In the genomic region with DNA sequence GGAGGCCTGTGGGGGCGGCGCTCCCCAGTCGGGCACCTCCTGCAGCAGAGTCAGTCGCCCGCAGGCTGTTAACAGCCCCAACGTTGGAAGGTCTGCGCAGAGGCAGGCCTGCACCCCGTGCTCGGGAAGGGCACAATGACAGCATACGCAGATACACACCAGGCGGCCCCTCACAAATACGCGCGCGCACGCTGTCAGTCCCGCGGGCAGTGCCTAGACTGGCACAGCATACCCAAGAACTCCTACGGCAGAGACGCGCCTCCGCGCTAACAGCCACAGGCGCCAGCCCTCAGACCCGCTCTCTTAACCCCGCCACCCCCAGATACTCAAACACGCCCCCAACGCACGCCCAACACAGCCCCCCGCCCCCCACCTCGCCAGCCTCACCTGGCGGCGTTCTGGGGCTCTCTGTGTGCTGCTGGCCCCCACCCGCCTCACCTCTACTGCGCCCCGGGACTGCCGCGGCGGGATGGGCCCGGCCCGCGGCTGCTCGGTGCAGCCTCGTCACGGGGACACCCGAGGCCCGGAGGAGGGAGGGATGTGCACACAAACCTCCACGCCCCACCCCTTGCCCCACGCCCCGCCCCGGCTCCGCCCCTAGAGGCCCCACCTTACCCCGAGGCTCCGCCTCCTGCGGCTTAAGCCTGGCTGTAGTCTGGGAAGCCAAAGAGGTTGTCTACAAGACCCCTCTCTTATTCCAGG, we compare ENCODE assay signal across 8 mouse cellular contexts. TPM values are rescaled to one million over a fixed set of nuclear protein-coding genes. Genes with fewer than 3 reads are reported as not detected.
A peak's percentile ranks its signal among the peaks of the same experiment; 100 is the strongest.
DNase-seq lines count a peak whose midpoint lies in the region; ATAC-seq and TF ChIP-seq lines count a peak whose summit lies in the region.

A gene (minus strand): TSS at position 577 of the 702 bp plus-strand sequence.

- H3K4me1 ChIP-seq in ES-E14 (ENCODE audit: control insufficient read depth in 2 of 2, insufficient read depth in 2 of 2, low read length in 2 of 2, poor library complexity in 1 of 2) = peaks cover 7 to 19% of the 10 kb centered on the region in 2 experiments; a peak in 3 of 4 replicates
- H3K4me1 ChIP-seq in cerebellum, adult 2 months (ENCODE audit: control insufficient read depth, insufficient read depth, low read length) = peaks cover 12% of the 10 kb centered on the region; the same call in 1 of the 2 replicates
- H3K4me1 ChIP-seq in lung, embryonic 16.5 days (replicated peaks; ENCODE audit: control insufficient read depth, insufficient read depth, low read length) = peaks cover 4% of the 10 kb centered on the region; the same call in 1 of the 2 replicates
- H3K4me1 ChIP-seq in thymus, adult 2 months (replicated peaks; ENCODE audit: control insufficient read depth, insufficient read depth, low read length) = peaks cover 13% of the 10 kb centered on the region

- H3K4me2 ChIP-seq in lung, embryonic 16.5 days (ENCODE audit: low read depth, low read length) = peak within 1 kb of the TSS; percentile 95

- no peaks in the 10 kb centered on the region for H3K27me3 ChIP-seq in cerebellum, adult 2 months (ENCODE audit: control insufficient read depth, insufficient read depth, low read length)
- H3K27me3 ChIP-seq in lung, embryonic 16.5 days (ENCODE audit: control insufficient read depth, insufficient read depth, low read depth, low read length) = peaks cover 5% of the 10 kb centered on the region; the same call in 1 of the 2 replicates
- no peaks in the 10 kb centered on the region; the same call in 1 of the 2 replicates for H3K27me3 ChIP-seq in thymus, adult 2 months (ENCODE audit: control insufficient read depth, insufficient read depth, low read length)

- TF ChIP-seq CTCF in cerebellum, adult 2 months (IDR thresholded peaks at IDR 0.05; ENCODE audit: borderline replicate concordance, insufficient read depth, low read depth, low read length) = no peak
- TF ChIP-seq CTCF in thymus, adult 2 months (IDR thresholded peaks at IDR 0.05; ENCODE audit: borderline replicate concordance, control insufficient read depth, extremely low read depth, insufficient read depth, low read length, poor library complexity) = no peak

- no peaks in the 10 kb centered on the region for H3K36me3 ChIP-seq in ES-E14 (ENCODE audit: control insufficient read depth, insufficient read depth, low read length, poor library complexity, severe bottlenecking)
- no peaks in the 10 kb centered on the region for H3K36me3 ChIP-seq in lung, embryonic 16.5 days (ENCODE audit: control insufficient read depth, insufficient read depth, low read length)
- no peaks in the 10 kb centered on the region for H3K36me3 ChIP-seq in thymus, adult 2 months (ENCODE audit: control insufficient read depth, insufficient read depth, low read length)

- DNase-seq in ES-E14 (ENCODE audit: low read depth, low spot score) = peak; percentile 76
- DNase-seq in cerebellum, adult 2 months = peak; percentile 87 to 88
- DNase-seq in forelimb bud, embryonic 11.5 days (ENCODE audit: low read depth, low spot score) = peak; percentile 62
- DNase-seq in layer of hippocampus, adult 9-11 months = peak; percentile 80
- DNase-seq in ovary, adult 18-20 months (ENCODE audit: low spot score) = peak; percentile 69
- peak; percentile 77 for DNase-seq in thymus, adult 2 months

- peak; percentile 68 to 69 for ATAC-seq in hematopoietic stem cell, adult 5-6 weeks (replicated peaks in 1 of 2; ENCODE audit: insufficient read depth in 1 of 2, low FRiP score in 2 of 2, low TSS enrichment in 1 of 2, low read depth in 1 of 2, poor library complexity in 2 of 2, severe bottlenecking in 2 of 2)
- peak; percentile 99 for ATAC-seq in lung, embryonic 16.5 days (ENCODE audit: low read depth)

- WGBS in cerebellum, adult 2 months = under 1% methylated on average over 54 of the region's 55 CpGs
- WGBS in lung, embryonic 16.5 days = under 1% methylated on average over 45 of the region's 55 CpGs
- 1% methylated on average over 46 of the region's 55 CpGs for WGBS in thymus, adult 2 months

- peak within 1 kb of the TSS; percentile 88 to 93 for H3K4me3 ChIP-seq in ES-E14 (ENCODE audit: insufficient read depth in 1 of 2, low read depth in 1 of 2, low read length in 2 of 2, poor library complexity in 1 of 2, severe bottlenecking in 1 of 2)
- H3K4me3 ChIP-seq in cerebellum, adult 2 months (replicated peaks; ENCODE audit: insufficient read depth, low read depth, low read length) = peak within 1 kb of the TSS; percentile 89
- peak within 1 kb of the TSS; percentile 70 for H3K4me3 ChIP-seq in lung, embryonic 16.5 days (ENCODE audit: low read length)
- H3K4me3 ChIP-seq in thymus, adult 2 months (ENCODE audit: control insufficient read depth, insufficient read depth, low read length) = peak within 1 kb of the TSS; percentile 49

- H3K9me3 ChIP-seq in ES-E14 (ENCODE audit: control insufficient read depth, insufficient read depth, low read depth, low read length) = no peaks in the 10 kb centered on the region
- H3K9me3 ChIP-seq in lung, embryonic 16.5 days (ENCODE audit: control insufficient read depth, low read length) = no peaks in the 10 kb centered on the region

- no peak within 1 kb of the TSS for H3K27ac ChIP-seq in ES-E14 (ENCODE audit: insufficient read depth, low read depth, low read length, poor library complexity, severe bottlenecking)
- H3K27ac ChIP-seq in cerebellum, adult 2 months (ENCODE audit: insufficient read depth, low read length) = peak within 1 kb of the TSS; percentile 75
- no peak within 1 kb of the TSS for H3K27ac ChIP-seq in lung, embryonic 16.5 days (ENCODE audit: low read length)
- H3K27ac ChIP-seq in thymus, adult 2 months (ENCODE audit: control insufficient read depth, insufficient read depth, low read length) = no peak within 1 kb of the TSS

- in situ Hi-C loops in ES-E14 (cut with MboI; ENCODE audit: low sequenced_read_pairs in 2 of 2, unreplicated experiment in 2 of 2) = no loop called here

- TF ChIP-seq POLR2A in cerebellum, adult 2 months (IDR thresholded peaks at IDR 0.05; ENCODE audit: borderline replicate concordance, insufficient read depth, low read length) = peak; percentile 48; the same call in 1 of the 2 replicates
- TF ChIP-seq POLR2A in thymus, adult 2 months (IDR thresholded peaks at IDR 0.05; ENCODE audit: control insufficient read depth, extremely low read depth, insufficient read depth, low read length, poor library complexity) = no peak

- peak within 1 kb of the TSS; percentile 66 for H3K9ac ChIP-seq in ES-E14 (ENCODE audit: insufficient read depth, low read depth, low read length, poor library complexity, severe bottlenecking)
- H3K9ac ChIP-seq in lung, embryonic 16.5 days (ENCODE audit: low read length) = peak within 1 kb of the TSS; percentile 72

TF ChIP-seq in ES-E14, 5 proteins besides CTCF, POLR2A, EP300 and RAD21:
- TF ChIP-seq HCFC1 (IDR thresholded peaks at IDR 0.05; ENCODE audit: borderline replicate concordance, insufficient read depth, low read length) (no peak), MAFK (IDR thresholded peaks at IDR 0.05; ENCODE audit: insufficient read depth, low read depth, low read length) (no peak), ZNF384 (IDR thresholded peaks at IDR 0.05; ENCODE audit: low read depth, low read length) (no peak), ZC3H11A (IDR thresholded peaks at IDR 0.05; ENCODE audit: borderline replicate concordance, low read depth, low read length) (no peak), CHD2 (IDR thresholded peaks at IDR 0.05; ENCODE audit: low read depth, low read length) (no peak)

RNA-seq across cellular contexts. Expression of the gene that starts here (rescaled TPM):
- total RNA-seq in ES-E14 (2012; rRNA removed) = 0.76 and 2.1 TPM in 2 replicates
- 22.5 and 22.6 TPM in 2 replicates for polyA plus RNA-seq in cerebellum, adult 2 months (2012; rRNA removed)
- 0.10 TPM in 1 of 2 replicates, not detected in the other for total RNA-seq in hematopoietic stem cell, adult 5-6 weeks (2017)
- 1.9 and 2.1 TPM in 2 replicates for polyA plus RNA-seq in lung, embryonic 16.5 days (2015; fragmentation: Nextera tagmentation; extraction: Ambion mirVana)
- polyA plus RNA-seq in thymus, adult 2 months (2012; rRNA removed) = 2.1 and 2.3 TPM in 2 replicates

Comparison
In these comparisons a context has a peak if more than half of its experiments do, and no peak if none do; other contexts are left out.
1. Peak in ATAC-seq in hematopoietic stem cell, adult 5-6 weeks; RNA of the gene not detected or under 1 TPM.